Mouse (Mus musculus) embryo, embryonic 9.5 days (tissue): Measurements from ENCODE around the gene Ewsr1.
A peak's percentile ranks its signal among the peaks of the same experiment; 100 is the strongest.
"Not testable (repeated sequence)": the region's sequence is repeated elsewhere in the genome, so short reads cannot be mapped to it uniquely, and the experiment has no call there.

Experiments used
- DNase-seq: peaks from one replicate; pipeline ENCODE4 v3.0.0-alpha.2; 2017; ENCODE audit errors: extremely low spot score

Gene Ewsr1

GRCm38 (mm10) chr11:5096480-5097020 is 2.5 kb downstream of the Ewsr1 start:
- no peak for DNase-seq

DNA sequence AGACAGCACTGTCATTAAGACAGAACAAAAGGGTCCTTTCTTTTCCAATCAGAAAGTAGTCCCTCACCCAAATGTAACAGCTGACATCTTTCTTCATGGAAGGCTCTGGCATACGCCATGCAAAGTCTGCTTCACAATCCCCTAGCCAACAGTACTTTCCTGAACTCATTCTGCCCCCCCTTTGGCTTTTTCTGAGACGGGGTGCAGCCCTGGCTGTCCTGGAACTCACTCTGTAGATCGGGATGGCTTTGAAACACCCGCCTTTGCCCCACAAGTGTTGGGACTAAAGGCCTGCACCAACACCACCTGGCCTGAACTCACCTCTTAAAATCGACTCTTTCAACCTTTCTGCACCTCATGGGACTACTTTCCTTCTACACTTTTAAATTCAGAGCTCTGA is 3.2 kb downstream of the Ewsr1 start:
- DNase-seq, result no peak

- DNase-seq, result no peak
Measured at GRCm38 (mm10) chr11:5091706-5092105, 7.4 kb downstream of the Ewsr1 start.

- DNase-seq, result no peak
Measured at GRCm38 (mm10) chr11:5089147-5089546, 9.9 kb downstream of the Ewsr1 start.

DNA sequence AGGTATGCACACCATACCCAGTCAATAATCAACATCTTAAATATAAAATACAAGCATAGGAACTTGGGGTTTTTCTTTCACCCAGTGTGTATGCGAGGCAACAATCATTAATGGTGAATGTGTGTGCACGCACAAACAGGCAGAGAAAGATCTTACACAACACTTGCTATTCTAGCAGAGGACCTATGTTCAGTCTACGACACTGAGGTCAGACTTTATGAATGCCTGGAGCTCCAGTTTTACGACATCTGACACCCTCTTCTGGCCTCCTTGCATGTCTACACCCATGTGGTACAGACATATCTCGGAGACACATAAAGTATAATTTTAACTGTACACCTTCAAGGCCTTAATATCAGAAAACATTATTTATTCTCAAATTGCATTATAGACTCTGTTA is 22.2 kb downstream of the Ewsr1 start:
- not testable (repeated sequence) for DNase-seq

GRCm38 (mm10) chr11:5075760-5076159 is 23.3 kb downstream of the Ewsr1 start:
- no peak for DNase-seq

DNA sequence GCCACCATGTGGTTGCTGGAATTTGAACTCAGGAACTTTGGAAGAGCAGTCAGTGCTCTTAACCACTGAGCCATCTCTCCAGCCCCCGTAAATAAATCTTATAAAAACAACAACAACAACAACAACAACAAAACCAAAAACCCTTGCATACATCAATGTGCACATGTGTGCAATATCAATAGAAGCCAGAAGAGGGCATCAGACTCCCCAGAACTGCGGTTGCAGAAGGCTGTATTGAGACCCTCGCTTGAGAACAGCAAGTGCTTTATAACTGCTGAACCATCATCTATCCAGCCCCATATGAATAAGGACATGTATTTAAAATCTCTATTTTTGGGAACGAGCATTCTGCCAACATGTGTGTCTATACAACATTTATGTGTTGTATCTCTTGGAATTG is 24.2 kb downstream of the Ewsr1 start:
- DNase-seq, result peak; percentile 40

- DNase-seq, result no peak
Measured at GRCm38 (mm10) chr11:5068126-5068971, 30.7 kb downstream of the Ewsr1 start.

DNA sequence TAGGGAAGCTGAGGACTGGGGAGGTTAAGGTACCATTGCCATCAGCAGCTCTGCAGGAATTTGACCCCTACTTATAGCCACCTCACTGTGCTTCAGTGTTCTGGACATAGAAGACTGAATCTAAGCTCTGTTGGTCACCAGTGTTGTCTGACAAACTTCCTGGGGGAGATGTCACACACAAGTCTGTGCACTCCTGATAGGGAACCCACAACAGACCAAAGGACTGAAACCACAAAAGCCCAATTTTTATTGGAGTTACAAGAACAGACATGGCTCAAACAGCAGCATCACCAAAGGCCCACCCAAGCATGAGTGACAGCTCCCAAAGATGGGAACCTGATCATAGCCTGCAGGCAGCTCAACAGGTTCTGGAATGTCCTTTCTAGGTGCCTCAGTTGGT is 32.0 kb downstream of the Ewsr1 start:
- no peak for DNase-seq

DNA sequence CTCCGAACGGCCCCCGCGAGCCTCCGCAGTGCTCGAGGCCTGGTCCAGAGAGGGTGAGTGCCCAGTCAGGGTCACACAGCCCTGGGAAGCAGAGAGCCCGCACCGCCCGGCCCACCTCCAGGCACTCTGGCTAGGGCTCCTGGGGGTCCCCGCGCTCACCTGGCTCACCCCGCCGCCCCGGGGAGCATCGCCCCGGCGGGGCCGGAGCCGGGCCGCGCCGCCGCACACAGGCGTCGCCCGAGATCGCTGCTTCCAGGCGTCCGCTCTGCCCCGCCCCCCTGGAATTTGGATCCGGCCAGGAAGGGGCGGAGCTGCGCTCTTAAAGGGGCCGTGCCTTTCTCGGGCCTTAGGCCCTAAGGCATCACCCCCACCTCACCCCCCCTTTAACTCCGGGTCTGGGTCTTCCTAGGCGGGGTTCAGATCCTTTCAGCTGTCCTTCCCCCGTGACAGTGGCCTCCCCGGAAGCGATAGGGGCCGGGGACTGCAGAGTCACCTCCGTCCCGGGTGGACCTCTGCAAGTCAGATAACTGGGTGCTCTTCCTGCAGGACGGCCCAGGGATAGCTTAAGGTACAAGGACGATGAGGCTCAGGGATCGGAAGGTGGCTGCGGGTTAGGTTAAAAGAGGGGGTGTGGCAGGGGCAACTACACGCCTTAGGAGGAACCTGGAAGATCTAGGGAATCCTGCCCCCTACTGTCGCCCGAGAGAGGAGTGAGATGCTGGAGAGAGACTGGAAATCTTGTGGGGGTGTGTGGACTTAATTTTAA is 33.8 kb downstream of the Ewsr1 start, which contains the start of gene Gas2l1:
Gas2l1 (minus strand) TSS at position 272 of the 766 bp plus-strand sequence.
- DNase-seq, result peak; percentile 91

DNA sequence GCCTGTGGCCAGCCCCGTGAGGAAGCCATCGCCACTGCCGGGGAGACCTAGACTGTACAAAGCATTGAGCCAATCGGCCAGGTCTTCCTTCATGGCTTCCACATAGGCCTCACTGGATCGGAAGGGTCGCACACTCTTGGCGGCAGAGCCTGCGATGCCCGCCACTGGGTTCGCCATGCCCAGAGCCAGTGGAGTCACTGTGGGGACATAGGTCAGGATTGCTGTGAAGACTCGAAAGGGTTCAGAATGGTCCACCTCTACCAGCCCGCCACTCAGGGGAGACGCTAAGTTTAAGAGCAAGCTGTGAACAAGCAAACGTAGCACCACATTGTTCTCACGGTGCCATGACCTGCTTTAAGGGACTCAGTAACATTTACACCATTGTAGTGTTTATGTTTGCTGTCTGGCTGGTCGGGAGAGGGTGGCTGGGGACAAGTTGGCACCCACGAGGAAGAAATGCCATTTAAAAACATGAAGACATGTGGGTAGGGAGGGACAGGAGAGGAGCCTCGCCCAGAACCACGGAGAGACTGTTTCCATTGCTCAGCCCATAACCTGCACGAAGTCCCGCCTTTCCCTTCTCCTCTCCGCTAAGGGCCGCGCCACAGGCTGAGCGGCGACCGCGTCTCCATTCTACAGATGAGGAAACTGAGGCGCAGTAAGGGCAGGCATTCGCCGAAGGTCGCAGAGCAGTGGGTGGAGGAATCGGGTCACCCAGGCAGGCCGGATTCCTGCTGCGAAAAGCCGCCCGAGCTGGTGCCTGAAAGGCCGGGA is 34.6 kb downstream of the Ewsr1 start:
- no peak for DNase-seq

DNA sequence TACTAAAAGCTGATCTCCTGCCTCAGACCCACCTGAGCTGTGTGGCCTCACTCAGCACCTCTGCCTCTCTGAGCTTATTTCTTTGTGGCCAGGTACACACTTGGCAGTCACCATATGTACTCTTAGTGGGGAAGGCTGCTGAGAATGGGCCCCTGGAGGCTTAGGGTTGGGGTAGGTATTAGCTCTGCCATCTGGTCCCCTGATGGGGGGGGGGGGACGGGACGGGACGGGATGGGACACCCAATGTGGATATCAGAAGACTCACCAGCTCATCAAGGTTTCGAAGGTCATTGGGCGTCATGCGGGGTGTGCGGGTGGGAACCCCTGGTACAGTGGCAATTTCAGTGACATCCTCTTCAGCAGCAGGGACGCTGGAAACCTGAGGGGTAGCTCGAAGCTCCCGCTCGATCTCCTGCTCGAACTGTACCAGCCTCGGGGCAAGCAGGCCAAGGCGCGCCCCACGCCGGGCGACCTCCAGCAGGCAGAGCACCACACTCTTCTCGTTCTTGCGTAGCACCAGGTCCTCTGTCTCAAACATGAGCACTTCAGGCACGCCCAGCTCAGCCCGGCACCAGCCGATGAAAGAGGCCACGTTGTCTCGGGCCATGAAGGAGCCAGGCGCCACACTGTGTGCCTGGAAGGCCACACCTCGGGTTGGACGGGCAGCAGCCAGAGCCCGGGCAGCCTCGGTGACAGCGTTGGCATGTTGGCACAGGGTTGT is 35.3 kb downstream of the Ewsr1 start:
- no peak for DNase-seq

DNA sequence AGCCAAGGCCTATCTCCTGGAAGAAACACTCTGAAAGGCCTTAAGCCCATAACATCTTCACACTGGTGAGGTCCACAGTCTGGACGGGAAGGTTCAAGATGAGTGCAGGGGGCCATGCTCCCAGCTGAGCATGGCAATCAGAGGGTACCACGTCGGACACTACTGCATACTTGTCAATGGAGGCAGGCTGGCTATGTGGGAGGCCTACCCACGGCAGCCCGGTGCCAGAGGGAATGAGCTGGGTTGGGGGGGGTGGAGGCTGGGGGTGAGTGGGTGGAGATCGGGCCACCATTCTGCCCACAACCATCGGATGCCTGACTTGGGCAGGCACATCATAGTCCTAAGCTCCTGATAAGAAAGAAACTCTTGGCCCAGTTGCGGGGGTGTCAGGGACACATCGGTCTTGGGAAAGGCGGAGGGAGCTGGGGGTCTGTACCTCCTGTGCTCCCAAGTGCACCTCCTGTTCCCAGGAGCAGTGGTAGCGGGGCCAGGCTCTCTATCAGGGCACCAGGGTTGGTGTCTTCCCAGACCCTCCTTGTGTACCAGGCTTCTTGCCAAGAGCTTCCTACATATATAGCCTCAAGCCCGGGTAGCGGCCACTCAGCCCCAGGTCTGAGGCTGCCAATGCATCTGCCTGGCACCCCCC is 36.1 kb downstream of the Ewsr1 start:
- DNase-seq, result no peak

- no peak for DNase-seq
Measured at GRCm38 (mm10) chr11:5062326-5062725, 36.7 kb downstream of the Ewsr1 start.

DNA sequence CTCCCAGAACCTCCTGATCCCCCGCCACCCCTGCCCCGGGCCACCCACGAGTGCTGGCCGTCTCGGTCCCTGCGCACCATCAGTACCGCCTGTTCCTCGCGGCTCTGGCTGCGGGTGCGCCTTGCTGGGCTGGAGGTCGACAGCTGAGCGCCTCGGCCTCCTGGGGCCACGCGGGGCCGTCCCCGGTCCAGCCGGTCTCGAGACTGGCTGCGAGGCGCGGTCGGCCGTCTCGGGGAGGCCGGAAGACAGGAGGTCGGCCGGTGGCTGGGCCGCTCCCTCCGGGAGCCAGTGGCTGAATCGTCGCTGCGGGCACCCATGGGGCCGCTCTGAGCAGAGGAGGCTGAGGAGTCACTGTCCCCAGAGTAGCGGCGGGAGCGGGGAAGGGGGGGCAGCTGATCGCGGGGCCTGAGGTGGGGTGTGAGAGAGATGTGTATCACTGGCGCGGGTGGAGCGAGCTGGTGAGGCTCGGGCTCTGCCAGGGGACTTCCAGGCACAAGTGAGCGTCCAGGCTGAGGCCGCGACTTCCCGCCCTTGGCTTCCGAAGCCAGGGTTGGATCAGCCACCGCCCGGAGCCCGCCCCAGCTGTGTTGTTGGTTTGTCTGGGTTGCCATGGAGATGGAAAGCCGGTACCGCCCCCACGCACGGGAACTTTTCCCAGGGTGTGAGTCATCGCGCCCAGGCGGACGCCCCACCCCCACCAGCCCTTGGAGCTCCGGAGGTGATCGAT is 37.5 kb downstream of the Ewsr1 start:
- peak; percentile 87 for DNase-seq

DNA sequence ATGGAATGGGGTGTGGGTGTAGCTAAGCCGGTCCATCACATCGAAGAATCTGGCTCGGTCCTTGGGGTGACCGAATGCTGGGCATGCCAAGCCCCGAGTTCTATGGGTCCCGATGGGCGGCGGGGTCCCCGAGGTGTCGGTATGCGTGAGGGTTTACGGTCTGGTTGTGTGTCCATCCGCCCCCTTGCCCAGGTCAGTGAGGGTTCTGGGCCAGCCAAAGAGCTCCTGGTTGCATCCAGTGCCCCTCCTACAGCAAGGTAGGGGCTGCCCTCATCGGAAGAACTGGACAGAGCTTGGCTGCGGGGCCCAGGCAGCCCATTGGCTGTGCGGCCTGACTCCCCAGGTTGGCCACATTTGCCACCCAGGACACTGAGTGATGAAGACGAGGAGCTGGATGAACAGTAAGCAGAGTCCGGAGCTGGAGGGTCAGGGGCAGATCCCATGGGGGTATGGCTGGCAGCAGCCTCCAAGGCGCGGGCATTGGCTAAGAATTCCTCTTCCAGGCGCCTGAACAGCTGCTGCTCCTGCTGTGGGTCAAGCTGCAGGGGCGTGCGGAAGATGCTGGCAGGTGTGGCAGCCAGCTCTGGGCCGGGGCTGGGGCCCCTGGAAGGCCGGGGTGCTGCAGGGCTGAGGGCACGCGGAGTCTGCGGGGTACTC is 38.2 kb downstream of the Ewsr1 start:
- no peak for DNase-seq

DNA sequence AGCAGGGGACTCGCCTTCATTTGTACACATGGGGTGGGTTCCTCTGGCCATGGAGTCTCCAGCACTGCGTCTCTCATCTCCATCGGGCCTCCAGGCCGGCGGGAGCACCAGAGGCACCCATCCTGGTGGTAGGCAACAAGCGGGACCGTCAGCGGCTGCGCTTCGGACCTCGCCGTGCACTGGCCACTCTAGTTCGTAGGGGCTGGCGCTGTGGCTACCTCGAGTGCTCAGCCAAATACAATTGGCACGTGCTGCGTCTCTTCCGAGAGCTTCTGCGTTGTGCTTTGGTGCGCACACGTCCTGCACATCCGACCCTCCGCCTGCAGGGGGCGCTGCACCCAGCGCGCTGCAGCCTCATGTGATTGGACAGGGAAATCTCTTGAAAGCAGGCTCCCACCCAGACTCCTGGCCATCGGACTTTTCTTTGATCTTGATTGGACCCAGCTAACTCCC is 39.3 kb downstream of the Ewsr1 start:
- DNase-seq, result peak; percentile 46

DNA sequence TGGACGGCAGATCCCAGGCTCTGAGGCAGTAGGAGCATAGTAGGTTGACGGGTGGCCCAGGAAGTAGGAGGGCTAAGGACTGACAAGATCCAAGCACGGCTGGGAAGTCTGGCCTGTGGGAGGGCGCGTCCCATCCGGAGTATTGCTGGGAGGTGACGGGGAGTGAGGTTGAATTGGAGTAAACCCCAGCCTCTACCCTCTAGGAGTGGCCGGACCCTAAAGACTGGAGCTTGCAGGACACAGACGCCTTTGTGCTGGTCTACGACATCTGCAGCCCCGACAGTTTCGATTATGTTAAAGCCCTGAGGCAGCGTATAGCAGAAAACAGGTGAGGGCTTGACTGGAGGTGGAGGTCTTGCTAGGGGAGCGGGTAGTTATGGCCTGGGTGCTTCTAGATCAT is 39.8 kb downstream of the Ewsr1 start:
- DNase-seq, result no peak

DNA sequence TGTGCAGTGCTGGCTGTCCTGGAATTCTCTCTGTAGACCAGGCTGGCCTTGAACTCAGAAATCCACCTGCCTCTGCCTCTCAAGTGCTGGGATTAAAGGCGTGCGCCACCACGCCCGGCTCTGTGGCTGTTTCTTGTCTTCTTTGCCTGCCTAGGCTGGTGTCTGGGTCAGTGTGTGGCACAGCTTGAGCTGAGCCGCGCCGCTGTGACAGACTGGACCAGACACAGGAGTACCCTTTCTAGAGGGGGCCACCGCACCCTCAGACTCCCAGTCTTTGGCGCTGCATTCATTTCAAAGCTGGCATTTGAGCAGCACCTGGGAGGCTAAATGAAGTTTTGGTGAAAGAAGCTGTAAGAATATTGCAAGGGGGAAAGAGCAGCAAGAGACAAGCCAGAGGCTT is 40.3 kb downstream of the Ewsr1 start:
- DNase-seq, result no peak
